Mouse (Mus musculus): ENCODE results near the gene Klf16. TPM values are rescaled to one million over a fixed set of nuclear protein-coding genes. Genes with fewer than 3 reads are reported as not detected.
"Not testable (repeated sequence)": the region's sequence is repeated elsewhere in the genome, so short reads cannot be mapped to it uniquely, and the experiment has no call there.

Gene Klf16
- polyA plus RNA-seq, 1 experiment from 2014 or later = 7.3 TPM

- Histone ChIP-seq H3K36me3 (peaks cover 40% of the 10 kb centered on the region), H3K9me3 (no peaks in the 10 kb centered on the region), H3K27ac (no peak overlapping the region), H3K4me3 (no peak overlapping the region), H3K4me1 (no peaks in the 10 kb centered on the region), H3K9ac (no peak overlapping the region), H3K4me2 (replicated peaks) (no peak overlapping the region), H3K27me3 (replicated peaks) (no peaks in the 10 kb centered on the region)
- ATAC-seq (ENCODE audit: low FRiP score, low read depth) = no peak
- 91% methylated on average over 6 of the region's 6 CpGs for WGBS
These were observed 37.2 kb upstream of the Klf16 start for GRCm38 (mm10) chr10:80614351-80614750.

- no peaks in the 10 kb centered on the region for H3K4me1 ChIP-seq
These were observed 36.7 kb upstream of the Klf16 start for GRCm38 (mm10) chr10:80613821-80614220.

GRCm38 (mm10) chr10:80611905-80612304 lies 34.8 kb upstream of the Klf16 start:
- H3K9ac ChIP-seq = no peak overlapping the region
- no peak for ATAC-seq (ENCODE audit: low FRiP score, low read depth)
- no peaks in the 10 kb centered on the region for H3K4me1 ChIP-seq
- WGBS = 98% methylated on average over 3 of the region's 3 CpGs
- H3K4me2 ChIP-seq (replicated peaks) = no peak overlapping the region
- H3K36me3 ChIP-seq = peaks cover 65% of the 10 kb centered on the region
- no peak overlapping the region for H3K4me3 ChIP-seq
- no peaks in the 10 kb centered on the region for H3K27me3 ChIP-seq (replicated peaks)
- H3K9me3 ChIP-seq = no peaks in the 10 kb centered on the region
- no peak overlapping the region for H3K27ac ChIP-seq

More at GRCm38 (mm10) chr10:80613821-80614220, 36.7 kb upstream of the Klf16 start:
- Histone ChIP-seq H3K4me2 (replicated peaks) (no peak overlapping the region), H3K9me3 (no peaks in the 10 kb centered on the region), H3K27ac (no peak overlapping the region), H3K36me3 (peaks cover 46% of the 10 kb centered on the region), H3K4me3 (no peak overlapping the region), H3K27me3 (replicated peaks) (no peaks in the 10 kb centered on the region), H3K9ac (no peak overlapping the region)
- WGBS = 84% methylated on average over 3 of the region's 3 CpGs
- ATAC-seq (ENCODE audit: low FRiP score, low read depth) = no peak

- H3K36me3 ChIP-seq = peaks cover 74% of the 10 kb centered on the region
- no peak overlapping the region for H3K27ac ChIP-seq
- H3K9ac ChIP-seq = no peak overlapping the region
- no peak overlapping the region for H3K4me3 ChIP-seq
- ATAC-seq (ENCODE audit: low FRiP score, low read depth) = peak; percentile 48; the same call in 1 of the 2 replicates
- H3K27me3 ChIP-seq (replicated peaks) = no peaks in the 10 kb centered on the region
- H3K9me3 ChIP-seq = no peaks in the 10 kb centered on the region
- H3K4me2 ChIP-seq (replicated peaks) = no peak overlapping the region
- H3K4me1 ChIP-seq = no peaks in the 10 kb centered on the region
- WGBS = 81% methylated on average over 4 of the region's 4 CpGs
These were observed 33.9 kb upstream of the Klf16 start for GRCm38 (mm10) chr10:80611024-80611423.

- Histone ChIP-seq H3K36me3 (peaks cover 68% of the 10 kb centered on the region), H3K4me1 (no peaks in the 10 kb centered on the region), H3K4me2 (replicated peaks) (no peak overlapping the region), H3K27me3 (replicated peaks) (no peaks in the 10 kb centered on the region), H3K4me3 (no peak overlapping the region), H3K9me3 (no peaks in the 10 kb centered on the region), H3K27ac (no peak overlapping the region), H3K9ac (no peak overlapping the region)
- no peak for ATAC-seq (ENCODE audit: low FRiP score, low read depth)
- 92% methylated on average over 9 of the region's 9 CpGs for WGBS
These were observed 33.1 kb upstream of the Klf16 start for GRCm38 (mm10) chr10:80610116-80610785.

- peaks cover under 1% of the 10 kb centered on the region; the same call in 1 of the 2 replicates for H3K4me1 ChIP-seq
- H3K4me2 ChIP-seq (replicated peaks) = no peak overlapping the region
- no peak for ATAC-seq (ENCODE audit: low FRiP score, low read depth)
- H3K4me3 ChIP-seq = no peak overlapping the region
- no peaks in the 10 kb centered on the region for H3K27me3 ChIP-seq (replicated peaks)
- WGBS = 94% methylated on average over 10 of the region's 10 CpGs
- no peak overlapping the region for H3K9ac ChIP-seq
- no peak overlapping the region for H3K27ac ChIP-seq
- H3K36me3 ChIP-seq = peaks cover 59% of the 10 kb centered on the region
- no peaks in the 10 kb centered on the region for H3K9me3 ChIP-seq
These were observed 32.3 kb upstream of the Klf16 start for GRCm38 (mm10) chr10:80609269-80609924.

GRCm38 (mm10) chr10:80608435-80608834 lies 31.3 kb upstream of the Klf16 start:
- no peaks in the 10 kb centered on the region for H3K9me3 ChIP-seq
- no peak overlapping the region for H3K27ac ChIP-seq
- WGBS = 92% methylated on average over 3 of the region's 3 CpGs
- no peak overlapping the region for H3K4me2 ChIP-seq (replicated peaks)
- H3K36me3 ChIP-seq = peaks cover 53% of the 10 kb centered on the region
- no peak overlapping the region for H3K9ac ChIP-seq
- no peaks in the 10 kb centered on the region for H3K27me3 ChIP-seq (replicated peaks)
- no peak for ATAC-seq (ENCODE audit: low FRiP score, low read depth)
- H3K4me3 ChIP-seq = no peak overlapping the region
- H3K4me1 ChIP-seq = peaks cover 10% of the 10 kb centered on the region

- WGBS = 95% methylated on average over 34 of the region's 34 CpGs
These were observed 29.7 kb upstream of the Klf16 start for GRCm38 (mm10) chr10:80606737-80607350.

GRCm38 (mm10) chr10:80606306-80606705 lies 29.2 kb upstream of the Klf16 start:
- no peak overlapping the region for H3K4me2 ChIP-seq (replicated peaks)
- no peak overlapping the region for H3K9ac ChIP-seq
- no peaks in the 10 kb centered on the region for H3K9me3 ChIP-seq
- peaks cover 44% of the 10 kb centered on the region for H3K36me3 ChIP-seq
- no peaks in the 10 kb centered on the region for H3K27me3 ChIP-seq (replicated peaks)
- no peak overlapping the region for H3K27ac ChIP-seq
- H3K4me3 ChIP-seq = no peak overlapping the region
- H3K4me1 ChIP-seq = peaks cover 16% of the 10 kb centered on the region
- 96% methylated on average over 23 of the region's 23 CpGs for WGBS
- no peak for ATAC-seq (ENCODE audit: low FRiP score, low read depth)

More at GRCm38 (mm10) chr10:80606737-80607350, 29.7 kb upstream of the Klf16 start:
- Histone ChIP-seq H3K27me3 (replicated peaks) (no peaks in the 10 kb centered on the region), H3K27ac (no peak overlapping the region), H3K4me2 (replicated peaks) (no peak overlapping the region), H3K9ac (no peak overlapping the region), H3K36me3 (peaks cover 45% of the 10 kb centered on the region), H3K4me3 (no peak overlapping the region), H3K9me3 (no peaks in the 10 kb centered on the region), H3K4me1 (peaks cover 16% of the 10 kb centered on the region)
- no peak for ATAC-seq (ENCODE audit: low FRiP score, low read depth)

- H3K4me3 ChIP-seq = not testable (repeated sequence)
These were observed 28.6 kb upstream of the Klf16 start, which contains the start of gene Gm49322 for GRCm38 (mm10) chr10:80605721-80606120. Gm49322 (plus strand) TSS chr10:80606021.

GRCm38 (mm10) chr10:80604988-80605387 lies 27.9 kb upstream of the Klf16 start:
- H3K36me3 ChIP-seq = peaks cover 41% of the 10 kb centered on the region
- H3K4me1 ChIP-seq = peaks cover 16% of the 10 kb centered on the region
- no peak overlapping the region for H3K4me2 ChIP-seq (replicated peaks)
- H3K27ac ChIP-seq = no peak overlapping the region
- H3K4me3 ChIP-seq = no peak overlapping the region
- H3K9ac ChIP-seq = no peak overlapping the region
- no peaks in the 10 kb centered on the region for H3K27me3 ChIP-seq (replicated peaks)
- no peaks in the 10 kb centered on the region for H3K9me3 ChIP-seq
- 89% methylated on average over 2 of the region's 2 CpGs for WGBS
- ATAC-seq (ENCODE audit: low FRiP score, low read depth) = no peak

More at GRCm38 (mm10) chr10:80605721-80606120, 28.6 kb upstream of the Klf16 start, which contains the start of gene Gm49322:
- H3K9me3 ChIP-seq; H3K9ac ChIP-seq; H3K4me2 ChIP-seq (replicated peaks); ATAC-seq (ENCODE audit: low FRiP score, low read depth); H3K27me3 ChIP-seq (replicated peaks); H3K27ac ChIP-seq: not testable (repeated sequence)
- 95% methylated on average over 2 of the region's 4 CpGs for WGBS
- peaks cover 16% of the 10 kb centered on the region for H3K4me1 ChIP-seq
- H3K36me3 ChIP-seq = peaks cover 44% of the 10 kb centered on the region

GRCm38 (mm10) chr10:80604001-80604509 lies 26.9 kb upstream of the Klf16 start:
- Histone ChIP-seq H3K4me3 (peak overlapping the region; percentile 71; the same call in 1 of the 2 replicates), H3K4me1 (peaks cover 16% of the 10 kb centered on the region), H3K27ac (no peak overlapping the region), H3K27me3 (replicated peaks) (no peaks in the 10 kb centered on the region), H3K36me3 (peaks cover 32% of the 10 kb centered on the region), H3K4me2 (replicated peaks) (peak overlapping the region; percentile 90), H3K9ac (peak overlapping the region; percentile 66; the same call in 1 of the 2 replicates), H3K9me3 (no peaks in the 10 kb centered on the region)
- ATAC-seq (ENCODE audit: low FRiP score, low read depth) = no peak
- WGBS = 83% methylated on average over 7 of the region's 7 CpGs
